Mouse (Mus musculus) testis, postnatal 10 days (tissue): ENCODE results near the gene Cspg5.

Source experiments
- DNase-seq: peaks from one replicate; pipeline ENCODE4 v3.0.0; 2021; ENCODE audit warnings: low spot score

Gene Cspg5

DNA sequence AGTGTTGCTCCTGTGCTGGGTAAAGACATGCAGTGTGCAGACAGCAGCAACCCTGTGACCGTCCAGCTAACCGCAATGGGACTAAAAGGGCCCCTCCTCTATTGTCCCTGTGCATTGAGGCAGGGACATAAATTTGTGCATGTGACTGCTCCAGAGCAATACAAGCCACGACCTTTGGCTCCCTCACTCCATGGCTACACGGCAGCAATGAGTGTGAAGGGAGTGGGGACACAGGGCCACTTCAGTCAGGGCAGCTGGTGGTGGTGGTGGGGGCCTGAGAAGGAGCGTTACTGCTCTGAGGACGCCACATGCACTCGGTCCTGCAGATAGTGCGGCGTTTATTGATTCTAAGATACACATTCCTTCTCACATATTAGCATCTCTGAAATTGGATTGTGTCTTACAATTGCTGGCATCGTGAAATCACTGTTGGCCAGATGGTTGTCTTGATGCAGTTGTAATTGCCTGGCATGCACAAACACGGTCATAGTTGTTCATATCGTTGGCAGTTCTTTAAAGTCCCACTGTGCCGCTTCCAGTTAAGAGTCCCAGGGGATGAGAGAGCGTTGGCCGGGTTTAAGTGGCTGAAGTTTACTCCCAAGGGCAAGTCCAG is 11.9 kb downstream of the Cspg5 start:
- no peak for DNase-seq

- no peak for DNase-seq
These were observed 15.1 kb downstream of the Cspg5 start for GRCm38 (mm10) chr9:110258646-110259045.

GRCm38 (mm10) chr9:110259118-110259517 is 15.5 kb downstream of the Cspg5 start:
- DNase-seq: no peak

DNA sequence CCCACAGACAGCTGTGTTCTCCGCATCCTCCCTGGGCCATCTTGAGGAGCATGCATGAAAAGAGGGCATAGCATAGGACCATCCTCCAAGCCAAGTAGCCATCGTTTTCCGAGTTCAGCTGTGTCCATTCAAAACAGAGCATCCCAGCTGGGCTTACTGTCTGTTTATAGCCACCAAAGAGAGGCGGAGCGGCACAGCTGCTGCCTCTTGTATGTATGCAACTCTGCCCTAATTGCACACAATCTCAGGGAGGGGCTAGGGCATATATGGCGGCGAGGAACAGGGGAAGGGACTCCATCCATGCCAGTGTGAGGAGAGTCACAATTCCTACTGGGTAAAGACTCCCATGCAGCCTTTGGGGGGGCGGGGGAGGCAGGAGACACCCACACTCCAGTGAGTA is 19.6 kb downstream of the Cspg5 start:
- peak; percentile 25 for DNase-seq

DNA sequence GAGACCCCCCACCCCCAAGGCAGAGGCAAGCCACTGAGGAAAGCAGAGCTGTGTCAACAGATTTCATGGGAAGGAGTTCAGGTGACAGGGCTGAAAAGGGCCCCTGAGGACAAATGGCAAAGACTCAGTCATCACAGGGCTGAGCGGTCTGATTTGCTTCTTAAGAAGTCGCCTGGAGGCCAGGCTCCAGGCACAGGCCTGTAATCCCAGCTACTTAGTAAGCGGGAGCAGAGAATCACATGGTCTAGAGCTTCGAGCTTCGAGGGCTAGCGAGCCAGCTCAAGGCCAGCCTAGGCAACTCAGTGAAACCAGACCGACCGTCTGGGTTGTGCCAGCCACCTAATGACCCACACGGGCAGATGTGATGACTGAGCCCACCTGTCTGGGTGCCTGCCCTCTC is 21.4 kb downstream of the Cspg5 start:
- DNase-seq: peak; percentile 34

- no peak for DNase-seq
These were observed 24.8 kb downstream of the Cspg5 start for GRCm38 (mm10) chr9:110268416-110268815.

DNA sequence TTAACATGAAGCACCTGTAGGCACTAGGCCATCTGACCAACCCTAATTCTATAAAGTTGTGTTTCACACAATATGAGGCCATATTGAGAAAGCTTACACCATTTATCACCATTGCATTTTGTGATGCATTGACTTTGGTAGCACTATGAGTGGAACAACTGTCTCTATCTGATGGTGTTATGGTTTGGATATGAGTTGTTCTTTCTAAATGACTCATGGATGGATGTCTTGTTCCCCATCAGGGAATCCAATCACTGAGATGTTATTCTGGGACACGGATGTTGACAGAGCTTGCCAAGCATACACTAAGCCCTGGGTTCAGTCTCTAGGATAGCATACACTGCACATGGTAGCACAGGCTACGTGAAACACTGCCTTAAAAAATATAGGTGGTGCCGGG is 28.7 kb downstream of the Cspg5 start:
- no peak for DNase-seq

GRCm38 (mm10) chr9:110273507-110273906 is 29.9 kb downstream of the Cspg5 start:
- DNase-seq: no peak

- DNase-seq: peak; percentile 60
These were observed 32.3 kb downstream of the Cspg5 start for GRCm38 (mm10) chr9:110275882-110276281.

DNA sequence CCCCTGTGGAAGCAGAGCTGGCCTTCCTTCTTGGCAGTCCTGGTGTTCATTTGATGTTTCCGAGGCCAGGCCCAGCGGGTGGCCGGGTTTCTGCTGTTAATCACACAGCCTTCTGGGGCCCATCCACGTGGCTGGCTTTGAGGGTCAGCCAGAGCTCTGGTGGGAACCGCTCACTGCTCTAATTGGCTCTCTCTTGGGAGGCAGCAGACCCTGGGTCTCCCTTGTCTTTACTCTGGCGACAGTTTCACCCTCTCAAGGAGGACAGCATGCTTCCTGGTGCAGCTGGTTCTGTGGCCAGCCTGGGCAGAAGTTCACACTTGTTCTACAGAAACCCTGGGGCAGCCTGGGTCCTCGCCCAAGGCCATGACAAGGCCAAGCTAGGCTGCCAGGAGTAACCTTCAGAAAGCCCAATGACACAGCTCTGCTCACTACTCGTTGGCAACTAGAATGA is 33.9 kb downstream of the Cspg5 start:
- DNase-seq: no peak

GRCm38 (mm10) chr9:110284075-110284697 is 40.6 kb downstream of the Cspg5 start:
- DNase-seq: no peak

- DNase-seq: peak; percentile 23
These were observed 43.8 kb downstream of the Cspg5 start for GRCm38 (mm10) chr9:110287321-110287924.

- peak; percentile 64 for DNase-seq
These were observed 49.7 kb downstream of the Cspg5 start for GRCm38 (mm10) chr9:110293254-110293718.

DNA sequence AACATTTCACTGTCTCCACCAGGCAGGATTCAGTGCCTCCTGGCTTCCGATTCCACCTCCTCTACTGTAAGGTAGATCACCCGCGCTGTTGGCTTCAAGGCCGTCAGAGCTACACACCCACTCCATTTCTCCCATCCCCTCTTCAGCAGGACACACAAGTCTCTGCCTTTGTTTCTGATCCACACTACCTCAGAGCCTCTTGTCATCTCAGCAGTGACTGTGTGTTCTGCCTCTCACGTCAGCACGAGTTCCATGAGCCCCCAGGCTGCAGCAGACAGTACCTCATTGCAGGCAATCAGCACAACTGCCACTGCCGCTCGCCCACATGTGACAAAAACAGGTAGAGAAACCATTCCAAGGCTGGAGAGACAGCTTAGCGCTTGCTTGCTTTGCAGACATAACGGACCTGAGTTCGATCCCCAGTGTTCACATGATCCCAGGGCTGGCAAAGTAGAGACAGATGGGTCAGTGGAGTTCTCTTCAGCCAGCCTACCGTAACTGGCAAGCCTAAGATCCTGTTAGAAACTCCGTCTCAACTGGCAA is 50.4 kb downstream of the Cspg5 start:
- DNase-seq: no peak

DNA sequence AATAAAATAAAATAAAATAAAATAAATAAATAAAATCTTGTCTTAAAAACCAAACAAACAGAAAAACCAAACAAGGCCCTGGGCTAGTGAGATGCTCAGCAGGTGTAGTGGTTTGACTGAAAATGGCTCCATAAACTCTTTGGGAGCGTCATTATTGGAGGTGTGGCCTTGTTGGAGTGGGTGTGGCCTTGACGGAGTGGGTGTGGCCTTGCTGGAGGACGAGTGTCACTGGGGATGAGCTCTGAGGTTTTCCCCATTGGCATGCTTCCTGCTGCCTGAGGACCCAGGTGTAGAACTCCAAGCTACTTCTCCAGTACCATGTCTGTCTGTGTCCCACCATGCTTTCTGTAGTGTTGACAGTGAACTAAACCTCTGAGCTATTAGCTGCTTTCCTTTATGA is 51.2 kb downstream of the Cspg5 start:
- no peak for DNase-seq

DNA sequence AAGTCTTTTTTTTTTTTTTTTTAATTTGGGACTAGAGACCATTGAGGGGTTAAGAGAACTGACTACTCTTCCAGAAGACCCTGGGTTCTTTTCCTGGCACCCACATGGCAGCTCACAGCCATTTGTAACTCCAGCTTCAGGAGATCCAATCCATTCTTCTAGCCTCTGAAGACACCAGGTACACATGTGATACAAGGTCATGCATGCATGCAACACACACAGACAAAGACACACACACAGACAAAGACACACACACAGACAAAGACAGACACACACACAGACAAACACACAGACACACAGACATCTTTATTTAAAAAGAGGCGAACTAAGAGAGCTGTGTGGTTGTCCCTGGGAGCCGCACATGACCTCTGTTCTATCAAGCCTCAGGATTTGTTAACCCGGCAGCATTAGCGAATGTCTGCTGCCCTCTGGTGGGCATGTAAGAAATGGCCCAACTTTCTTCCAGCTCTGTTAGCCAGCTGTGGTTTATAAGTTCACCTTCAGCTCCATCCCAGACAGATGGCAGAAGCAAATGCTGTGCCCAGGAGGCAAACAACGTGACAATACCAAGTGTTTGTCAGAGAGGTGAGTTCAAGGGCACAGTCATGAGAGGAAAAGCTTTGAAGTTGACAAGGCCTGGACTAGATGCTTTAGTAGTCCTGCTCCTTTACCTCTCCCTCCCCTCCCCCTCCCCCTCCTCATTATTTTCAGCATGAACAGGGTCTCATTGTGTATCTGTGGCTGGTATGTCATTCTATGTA is 53.5 kb downstream of the Cspg5 start:
- peak; percentile 91 for DNase-seq

DNA sequence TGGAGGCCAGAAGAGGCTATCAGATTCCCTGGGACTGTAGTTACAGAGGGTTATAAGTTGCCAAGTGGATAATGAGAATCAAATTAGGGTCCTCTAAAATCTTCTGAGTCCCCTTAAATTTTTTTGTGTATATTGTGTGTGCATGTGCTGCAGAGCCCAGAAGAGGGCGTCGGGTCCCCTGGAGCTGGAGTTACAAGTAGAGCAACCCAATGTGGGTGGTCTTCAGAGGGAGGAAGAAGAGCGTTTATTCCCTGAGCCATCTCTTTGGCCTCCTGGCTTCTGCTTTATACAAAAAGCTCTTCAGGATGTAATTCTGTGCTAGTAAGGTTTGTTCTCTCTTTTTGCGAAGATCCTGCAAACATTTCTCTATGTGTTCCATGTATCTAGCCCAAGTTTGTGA is 60.9 kb downstream of the Cspg5 start:
- DNase-seq: no peak

DNA sequence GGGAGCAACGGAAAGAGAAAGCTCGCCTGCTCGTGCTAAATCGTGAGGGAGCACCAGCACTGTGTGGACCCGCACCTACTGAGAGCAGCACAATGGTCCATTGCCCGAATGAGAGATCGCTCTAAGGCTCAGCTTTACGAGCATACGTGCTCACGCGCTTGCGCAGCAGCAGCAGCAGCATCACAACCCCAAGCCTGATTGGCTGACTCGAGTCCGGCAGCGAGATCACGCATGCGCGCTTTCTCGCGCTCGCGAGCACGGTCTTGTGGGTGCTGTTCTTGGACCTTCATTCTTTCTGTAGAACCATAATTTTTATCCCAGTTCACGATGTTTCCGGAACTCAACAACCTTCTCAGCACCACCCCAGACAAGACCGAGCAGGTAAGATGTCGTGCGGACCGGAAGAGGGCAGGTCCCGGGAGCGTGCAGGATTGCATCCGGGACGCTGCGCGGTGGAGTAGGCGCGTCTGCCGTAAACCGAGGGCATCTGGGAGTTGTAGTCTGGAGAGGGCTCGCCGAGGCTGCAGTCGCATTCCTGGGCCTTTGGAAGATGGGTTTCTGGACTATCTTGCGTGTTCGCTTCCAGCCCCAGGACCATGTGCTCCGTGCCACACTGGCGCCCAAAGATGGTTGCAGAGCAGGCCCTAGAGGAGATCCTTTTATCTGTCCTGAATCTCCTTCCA is 61.5 kb downstream of the Cspg5 start, which contains the start of gene Elp6:
Elp6 (plus strand) TSS at position 205 of the 683 bp plus-strand sequence.
- peak; percentile 87 for DNase-seq

DNA sequence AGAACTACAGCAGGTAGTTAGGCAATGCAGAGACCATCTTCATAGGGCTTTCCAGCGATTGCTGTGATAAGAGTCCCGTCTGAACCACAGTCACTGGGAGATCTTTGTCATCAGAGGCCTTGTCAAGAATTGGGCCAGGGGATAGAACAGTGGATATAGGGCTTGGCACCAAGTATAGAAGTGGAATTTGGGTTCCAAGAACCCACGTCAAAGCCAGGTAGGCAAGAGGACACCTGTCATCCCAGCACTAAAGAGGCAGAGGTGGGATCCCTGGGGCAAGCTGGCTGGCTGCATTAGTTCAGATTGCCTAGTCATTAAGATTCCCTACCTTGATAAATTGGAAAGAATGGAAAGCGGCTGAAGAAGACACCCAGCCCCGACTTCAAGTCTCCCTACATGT is 62.8 kb downstream of the Cspg5 start:
- DNase-seq: no peak
